Mouse (Mus musculus) skeletal muscle tissue, adult 2 months (tissue): ENCODE results near the gene Krt4.

ENCODE experiments used
- DNase-seq: peaks from one replicate; pipeline ENCODE4 v3.0.0-alpha.2; 2012; ENCODE audit warnings: low read depth, low spot score

The Krt4 gene

GRCm38 (mm10) chr15:101895216-101895615, 29.3 kb downstream of the Krt4 start:
- DNase-seq = no peak

GRCm38 (mm10) chr15:101892820-101893219, 31.7 kb downstream of the Krt4 start, which contains the start of gene Krt76:
Krt76 (minus strand) TSS chr15:101892920.
- no peak for DNase-seq

DNA sequence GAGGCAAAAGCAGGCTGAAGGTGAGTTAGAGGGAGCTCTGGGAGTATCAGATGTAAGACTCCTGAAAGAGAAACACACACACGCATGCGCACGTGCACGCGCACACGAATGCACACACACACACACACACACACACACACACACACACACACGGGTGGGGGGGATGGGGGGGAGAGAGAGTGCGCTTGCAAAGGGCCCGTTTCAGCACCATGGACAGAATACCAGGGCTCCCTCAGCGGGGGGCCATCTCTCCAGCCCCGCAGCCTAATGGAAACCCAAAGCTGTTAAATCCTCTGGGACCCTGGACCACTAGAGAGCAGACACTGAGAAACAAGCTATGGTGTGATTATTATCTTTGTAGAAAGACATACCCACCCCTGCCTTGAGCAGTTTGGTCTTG, 44.8 kb downstream of the Krt4 start:
- no peak for DNase-seq

DNA sequence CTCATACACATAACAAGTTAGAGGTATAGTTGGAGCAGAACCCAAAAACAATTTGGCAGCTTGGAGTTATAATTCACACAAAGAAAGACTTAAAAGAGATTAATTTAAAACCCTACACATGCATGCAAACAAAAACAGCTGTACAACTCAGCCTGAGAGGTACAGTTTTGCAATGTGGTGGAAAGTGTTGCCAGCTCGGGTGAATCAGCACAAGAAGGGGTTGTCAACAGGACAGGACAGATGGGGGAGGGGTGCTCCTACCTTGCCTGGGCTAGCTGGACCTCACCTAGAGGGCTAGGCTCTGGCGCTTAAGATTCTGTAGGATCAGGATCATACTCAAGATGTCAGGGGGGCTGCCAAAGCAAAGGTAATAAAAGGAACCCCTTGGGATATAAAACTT, 46.5 kb downstream of the Krt4 start:
- DNase-seq = no peak

GRCm38 (mm10) chr15:101874383-101874782, 50.2 kb downstream of the Krt4 start:
- DNase-seq = no peak

- DNase-seq = no peak
Observed at GRCm38 (mm10) chr15:101873231-101873630, 51.3 kb downstream of the Krt4 start.

- DNase-seq = no peak
Observed at GRCm38 (mm10) chr15:101869431-101869830, 55.1 kb downstream of the Krt4 start, which contains the start of gene Krt77. Krt77 (minus strand) TSS chr15:101869705.
